Mouse (Mus musculus): ENCODE measurements around the gene Slc9a5.

Slc9a5 gene

GRCm38 (mm10) chr8:105326141-105326672 is 22.4 kb upstream of the Slc9a5 start, which contains the start of the genes Lrrc29 and Tmem208:
Gene Lrrc29, minus strand, starts transcription at chr8:105326278.
Gene Tmem208, plus strand, starts transcription at chr8:105326354.
- peak; percentile 96 for DNase-seq (ENCODE audit: low spot score in 2 of 2)

GRCm38 (mm10) chr8:105326968-105327367 is 21.7 kb upstream of the Slc9a5 start:
- no peak for DNase-seq (ENCODE audit: low spot score in 2 of 2)

GRCm38 (mm10) chr8:105330325-105330724 is 18.3 kb upstream of the Slc9a5 start:
- DNase-seq (ENCODE audit: low spot score in 2 of 2), result no peak

GRCm38 (mm10) chr8:105331469-105331868 is 17.2 kb upstream of the Slc9a5 start:
- no peak for DNase-seq (ENCODE audit: low spot score in 2 of 2)

- no peak for DNase-seq (ENCODE audit: low spot score in 2 of 2)
Measured at GRCm38 (mm10) chr8:105331931-105332330, 16.7 kb upstream of the Slc9a5 start.

- DNase-seq (ENCODE audit: low spot score in 2 of 2), result no peak
Measured at GRCm38 (mm10) chr8:105332523-105332922, 16.1 kb upstream of the Slc9a5 start.

- no peak for DNase-seq (ENCODE audit: low spot score in 2 of 2)
Measured at GRCm38 (mm10) chr8:105336373-105337130, 12.1 kb upstream of the Slc9a5 start.

GRCm38 (mm10) chr8:105338992-105339391 is 9.7 kb upstream of the Slc9a5 start:
- DNase-seq (ENCODE audit: low spot score in 2 of 2), result no peak

- no peak for DNase-seq (ENCODE audit: low spot score in 2 of 2)
Measured at GRCm38 (mm10) chr8:105339886-105340635, 8.6 kb upstream of the Slc9a5 start.

GRCm38 (mm10) chr8:105341399-105341798 is 7.2 kb upstream of the Slc9a5 start:
- DNase-seq (ENCODE audit: low spot score in 2 of 2), result no peak

GRCm38 (mm10) chr8:105342768-105343167 is 5.9 kb upstream of the Slc9a5 start:
- no peak for DNase-seq (ENCODE audit: low spot score in 2 of 2)

GRCm38 (mm10) chr8:105343791-105344574 is 4.7 kb upstream of the Slc9a5 start:
- no peak for DNase-seq (ENCODE audit: low spot score in 2 of 2)

GRCm38 (mm10) chr8:105345061-105345975 is 3.3 kb upstream of the Slc9a5 start:
- peak in 1 of 2 experiments; percentile 56 for DNase-seq (ENCODE audit: low spot score in 2 of 2)

GRCm38 (mm10) chr8:105346611-105347427 is 1.8 kb upstream of the Slc9a5 start:
- peak; percentile 63 to 72 for DNase-seq (ENCODE audit: low spot score in 2 of 2)

- DNase-seq (ENCODE audit: low spot score in 2 of 2), result peak; percentile 93 to 95
Measured at GRCm38 (mm10) chr8:105347428-105348221, 1.0 kb upstream of the Slc9a5 start, which contains the start of gene Fhod1. Gene Fhod1, minus strand, starts transcription at chr8:105347953.

- no peak for DNase-seq (ENCODE audit: low spot score in 2 of 2)
Measured at GRCm38 (mm10) chr8:105349096-105349771, 591 bp downstream of the Slc9a5 start.

GRCm38 (mm10) chr8:105350186-105350585 is 1.5 kb downstream of the Slc9a5 start:
- DNase-seq (ENCODE audit: low spot score in 2 of 2), result no peak

- DNase-seq (ENCODE audit: low spot score in 2 of 2), result no peak
Measured at GRCm38 (mm10) chr8:105353583-105354135, 5.0 kb downstream of the Slc9a5 start.

Measured in urinary bladder, postnatal 36 days (tissue).